Mouse (Mus musculus) heart, embryonic 11.5 days (tissue): ENCODE measurements around the gene Supt3. TPM values are rescaled to one million over a fixed set of nuclear protein-coding genes. Genes with fewer than 3 reads are reported as not detected.

Source experiments
- ATAC-seq: fragments of 200-750 bp; cut with Nextera tagmentation; replicated peaks from 2 replicates; pipeline ENCODE4 v1.8.0; 2017; ENCODE audit warnings: moderate library complexity; ENCODE audit not compliant: insufficient number of reproducible peaks, low FRiP score, low TSS enrichment
- H3K27ac ChIP-seq: fragments of 300-500 bp; sonication (generic); 2 replicates; pipeline ENCODE4 v1.5.1; 2014; ENCODE audit warnings: mild to moderate bottlenecking, low read depth, low read length
- H3K27me3 ChIP-seq: fragments of 300-500 bp; sonication (generic); 2 replicates; pipeline ENCODE4 v1.6.1; 2014; ENCODE audit warnings: mild to moderate bottlenecking, low read length, mixed read lengths; ENCODE audit not compliant: control insufficient read depth, insufficient read depth
- H3K36me3 ChIP-seq: fragments of 300-500 bp; sonication (generic); 2 replicates; pipeline ENCODE4 v1.6.1; 2014; ENCODE audit warnings: mild to moderate bottlenecking, low read length, moderate library complexity, mixed read lengths; ENCODE audit not compliant: control insufficient read depth, insufficient read depth
- H3K4me1 ChIP-seq: fragments of 300-500 bp; sonication (generic); 2 replicates; pipeline ENCODE4 v1.6.1; 2014; ENCODE audit warnings: low read length; ENCODE audit not compliant: control insufficient read depth, insufficient read depth
- H3K4me2 ChIP-seq: fragments of 300-500 bp; sonication (generic); 2 replicates; pipeline ENCODE4 v1.6.1; 2014; ENCODE audit warnings: mild to moderate bottlenecking, moderate library complexity
- H3K4me3 ChIP-seq: fragments of 300-500 bp; sonication (generic); 2 replicates; pipeline ENCODE4 v1.5.1; 2014; ENCODE audit warnings: low read depth, low read length
- H3K9ac ChIP-seq: fragments of 300-500 bp; sonication (generic); 2 replicates; pipeline ENCODE4 v1.6.1; 2014; ENCODE audit warnings: mild to moderate bottlenecking, low read depth, low read length, moderate library complexity
- H3K9me3 ChIP-seq: fragments of 300-500 bp; sonication (generic); replicated peaks from 2 replicates; pipeline ENCODE4 v1.6.1; 2016; ENCODE audit warnings: low read length; ENCODE audit not compliant: control insufficient read depth
- WGBS: fragments of 180-500 bp; shearing (Covaris S2); extraction: QIAGEN DNeasy Blood & Tissue Kit; methylation state at CpG from one replicate; pipeline ENCODE4 v1.1.7; 2014; ENCODE audit not compliant: insufficient replicate concordance; 5-methylcytosine and 5-hydroxymethylcytosine counted together
- polyA plus RNA-seq: library from polyadenylated mRNA; unstranded; fragments of >200 nt; fragmentation: Nextera tagmentation; extraction: Ambion mirVana; gene quantifications from 2 replicates; pipeline ENCODE4 v1.2.1, GENCODE M21; 2014

Gene Supt3
- polyA plus RNA-seq, 1 experiment from 2014 or later: 22.4 TPM

GRCm38 (mm10) chr17:44963051-44963798 lies 186.3 kb downstream of the Supt3 start:
- no peak for ATAC-seq
- WGBS: 81% methylated on average over 6 of the region's 6 CpGs
- Histone ChIP-seq H3K36me3 (no peaks in the 10 kb centered on the region), H3K4me2 (no peak overlapping the region), H3K27me3 (no peaks in the 10 kb centered on the region), H3K9me3 (no peaks in the 10 kb centered on the region), H3K9ac (no peak overlapping the region), H3K4me1 (no peaks in the 10 kb centered on the region), H3K27ac (no peak overlapping the region), H3K4me3 (no peak overlapping the region)

DNA sequence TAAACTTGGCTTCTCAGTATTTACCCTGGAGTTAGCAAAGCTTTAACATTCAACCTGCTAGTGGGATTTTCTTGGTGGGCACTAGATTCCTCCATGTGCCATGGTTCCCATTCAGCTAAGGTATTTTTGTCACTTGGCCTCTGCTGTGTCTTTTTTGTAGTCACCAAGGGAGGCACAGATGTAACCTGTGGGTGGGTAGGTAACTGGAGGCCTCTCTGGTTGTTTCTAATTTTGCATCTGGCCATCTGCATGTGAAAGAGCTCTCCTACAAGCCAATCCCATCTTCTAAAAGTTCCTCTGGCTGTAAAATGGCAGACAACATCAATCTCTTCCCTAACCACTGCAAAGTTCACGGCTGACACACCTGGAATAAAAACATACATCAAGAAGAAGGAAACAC lies 190.2 kb downstream of the Supt3 start:
- 70% methylated on average over 1 of the region's 1 CpGs for WGBS
- H3K27me3 ChIP-seq: no peaks in the 10 kb centered on the region
- no peak overlapping the region for H3K4me3 ChIP-seq
- no peak overlapping the region for H3K9ac ChIP-seq
- H3K27ac ChIP-seq: no peak overlapping the region
- no peaks in the 10 kb centered on the region for H3K36me3 ChIP-seq
- ATAC-seq: no peak
- H3K4me2 ChIP-seq: no peak overlapping the region
- H3K4me1 ChIP-seq: peaks cover 8% of the 10 kb centered on the region
- H3K9me3 ChIP-seq: no peaks in the 10 kb centered on the region

DNA sequence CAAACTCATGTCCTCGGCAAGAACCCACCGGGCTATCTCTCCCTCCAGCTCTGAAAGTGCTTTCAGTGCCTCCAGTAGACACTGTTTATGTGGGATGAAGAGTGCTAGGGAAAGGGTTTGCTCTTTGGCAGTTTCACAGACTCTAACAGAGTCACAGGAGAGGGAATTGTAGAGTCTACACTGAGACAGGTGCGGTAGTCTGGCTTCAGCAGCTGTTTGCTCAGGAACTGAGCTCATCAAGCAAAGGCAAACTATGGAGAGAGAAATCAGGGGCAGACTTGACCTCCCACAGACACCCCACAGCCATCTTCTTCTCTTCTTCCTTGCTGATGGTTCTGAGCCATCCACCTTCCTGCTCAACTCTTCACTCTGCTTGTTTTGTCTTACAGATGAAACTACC lies 193.3 kb downstream of the Supt3 start:
- WGBS: 91% methylated on average over 3 of the region's 3 CpGs
- Histone ChIP-seq H3K27ac (no peak overlapping the region), H3K4me2 (no peak overlapping the region), H3K9ac (no peak overlapping the region), H3K4me3 (no peak overlapping the region), H3K9me3 (no peaks in the 10 kb centered on the region), H3K27me3 (no peaks in the 10 kb centered on the region), H3K4me1 (peaks cover 11% of the 10 kb centered on the region), H3K36me3 (no peaks in the 10 kb centered on the region)
- no peak for ATAC-seq

DNA sequence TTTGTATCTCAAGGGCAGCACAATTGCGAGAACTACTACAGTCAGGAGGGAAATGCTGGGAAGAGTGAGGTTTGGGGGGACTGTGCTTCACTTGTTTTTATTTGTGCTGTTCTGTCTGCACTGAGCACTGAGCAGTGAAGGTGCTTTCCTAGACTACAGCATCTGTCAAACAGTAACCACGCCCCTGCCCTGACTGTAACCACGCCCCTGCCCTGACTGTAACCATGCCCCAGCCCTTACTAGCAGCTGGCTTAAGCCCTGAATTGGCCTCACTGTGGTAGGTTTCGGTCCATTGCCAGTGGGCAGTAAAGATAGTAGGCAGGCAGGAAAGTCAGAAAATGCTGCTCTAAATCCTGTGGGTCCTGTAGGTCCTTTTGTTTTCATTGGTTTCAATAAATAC lies 196.5 kb downstream of the Supt3 start:
- no peak overlapping the region for H3K4me3 ChIP-seq
- H3K9ac ChIP-seq: no peak overlapping the region
- no peak overlapping the region for H3K27ac ChIP-seq
- peaks cover 8% of the 10 kb centered on the region for H3K4me1 ChIP-seq
- no peaks in the 10 kb centered on the region for H3K36me3 ChIP-seq
- H3K4me2 ChIP-seq: no peak overlapping the region
- no peak for ATAC-seq
- 50% methylated on average over 4 of the region's 4 CpGs for WGBS
- H3K27me3 ChIP-seq: no peaks in the 10 kb centered on the region
- H3K9me3 ChIP-seq: no peaks in the 10 kb centered on the region

GRCm38 (mm10) chr17:44977690-44978089 lies 200.7 kb downstream of the Supt3 start:
- no peak overlapping the region for H3K4me3 ChIP-seq
- H3K4me1 ChIP-seq: peaks cover 3% of the 10 kb centered on the region; the same call in 1 of the 2 replicates
- H3K36me3 ChIP-seq: no peaks in the 10 kb centered on the region
- no peak overlapping the region for H3K4me2 ChIP-seq
- no peak overlapping the region for H3K9ac ChIP-seq
- no peak overlapping the region for H3K27ac ChIP-seq
- no peaks in the 10 kb centered on the region for H3K27me3 ChIP-seq
- ATAC-seq: no peak
- WGBS: 92% methylated on average over 2 of the region's 2 CpGs
- H3K9me3 ChIP-seq: no peaks in the 10 kb centered on the region

DNA sequence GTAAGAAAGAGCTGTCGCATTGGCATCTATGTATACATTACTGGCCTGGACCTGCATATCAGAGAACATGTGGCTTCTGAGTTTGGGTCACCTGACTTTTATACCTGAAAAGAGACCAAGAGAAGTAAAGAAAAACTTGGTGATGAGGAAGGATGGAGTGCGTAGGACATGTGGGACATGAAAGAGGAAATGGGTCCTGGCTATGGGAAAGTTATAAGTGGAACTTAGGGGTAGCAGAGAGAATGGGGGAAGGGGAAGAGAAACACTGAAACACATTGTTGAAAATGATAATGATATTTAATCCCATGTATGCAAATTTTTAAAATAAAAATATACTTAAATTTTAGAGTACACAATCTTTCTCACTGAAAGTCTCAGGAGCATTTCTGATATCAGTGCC lies 211.0 kb downstream of the Supt3 start:
- H3K4me1 ChIP-seq: no peaks in the 10 kb centered on the region
- H3K9me3 ChIP-seq: no peaks in the 10 kb centered on the region
- WGBS: 87% methylated on average over 2 of the region's 2 CpGs
- no peaks in the 10 kb centered on the region for H3K36me3 ChIP-seq
- no peak overlapping the region for H3K4me3 ChIP-seq
- no peak for ATAC-seq
- H3K4me2 ChIP-seq: no peak overlapping the region
- no peak overlapping the region for H3K27ac ChIP-seq
- H3K27me3 ChIP-seq: no peaks in the 10 kb centered on the region
- H3K9ac ChIP-seq: no peak overlapping the region

DNA sequence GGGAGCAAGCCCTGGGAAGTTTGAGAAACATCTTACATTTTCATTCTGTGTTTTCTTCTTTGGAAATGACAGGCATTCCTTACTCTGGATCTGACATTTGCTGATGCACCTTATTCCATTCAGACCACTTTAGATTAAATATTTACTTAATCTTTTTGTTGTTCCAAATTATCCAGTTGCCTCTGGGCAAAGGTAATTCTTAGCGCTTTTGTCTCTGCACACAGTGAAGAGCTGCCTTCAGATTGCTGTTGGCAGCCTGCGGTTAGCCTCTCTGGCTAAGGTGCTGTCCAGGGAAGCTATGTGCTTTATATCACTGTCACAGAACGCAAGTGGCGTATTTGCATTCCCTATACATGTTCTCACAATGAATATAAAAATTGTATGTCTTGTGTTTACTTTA lies 226.4 kb downstream of the Supt3 start:
- WGBS: 89% methylated on average over 4 of the region's 4 CpGs
- H3K36me3 ChIP-seq: no peaks in the 10 kb centered on the region
- H3K9me3 ChIP-seq: no peaks in the 10 kb centered on the region
- ATAC-seq: no peak
- H3K4me3 ChIP-seq: no peak overlapping the region
- no peak overlapping the region for H3K27ac ChIP-seq
- H3K4me1 ChIP-seq: no peaks in the 10 kb centered on the region; the same call in 1 of the 2 replicates
- H3K4me2 ChIP-seq: no peak overlapping the region
- H3K9ac ChIP-seq: no peak overlapping the region
- H3K27me3 ChIP-seq: no peaks in the 10 kb centered on the region

GRCm38 (mm10) chr17:45004477-45005170 lies 227.7 kb downstream of the Supt3 start:
- WGBS: 78% methylated on average over 13 of the region's 13 CpGs
- H3K9me3 ChIP-seq: no peaks in the 10 kb centered on the region
- no peak overlapping the region for H3K27ac ChIP-seq
- H3K9ac ChIP-seq: no peak overlapping the region
- H3K27me3 ChIP-seq: no peaks in the 10 kb centered on the region
- H3K36me3 ChIP-seq: no peaks in the 10 kb centered on the region
- no peak overlapping the region for H3K4me3 ChIP-seq
- no peaks in the 10 kb centered on the region; the same call in 1 of the 2 replicates for H3K4me1 ChIP-seq
- no peak overlapping the region for H3K4me2 ChIP-seq
- ATAC-seq: no peak
